Mouse (Mus musculus) heart, adult 11 months (tissue): Measurements from ENCODE around the gene Chac1.

Experiments
- DNase-seq: peaks from one replicate; pipeline ENCODE4 v3.0.0; 2022

Gene Chac1

GRCm38 (mm10) chr2:119327942-119328526 is 23.0 kb upstream of the Chac1 start:
- peak; percentile 91 for DNase-seq

- DNase-seq: peak; percentile 92
Observed at GRCm38 (mm10) chr2:119328546-119328945, 22.5 kb upstream of the Chac1 start.

DNA sequence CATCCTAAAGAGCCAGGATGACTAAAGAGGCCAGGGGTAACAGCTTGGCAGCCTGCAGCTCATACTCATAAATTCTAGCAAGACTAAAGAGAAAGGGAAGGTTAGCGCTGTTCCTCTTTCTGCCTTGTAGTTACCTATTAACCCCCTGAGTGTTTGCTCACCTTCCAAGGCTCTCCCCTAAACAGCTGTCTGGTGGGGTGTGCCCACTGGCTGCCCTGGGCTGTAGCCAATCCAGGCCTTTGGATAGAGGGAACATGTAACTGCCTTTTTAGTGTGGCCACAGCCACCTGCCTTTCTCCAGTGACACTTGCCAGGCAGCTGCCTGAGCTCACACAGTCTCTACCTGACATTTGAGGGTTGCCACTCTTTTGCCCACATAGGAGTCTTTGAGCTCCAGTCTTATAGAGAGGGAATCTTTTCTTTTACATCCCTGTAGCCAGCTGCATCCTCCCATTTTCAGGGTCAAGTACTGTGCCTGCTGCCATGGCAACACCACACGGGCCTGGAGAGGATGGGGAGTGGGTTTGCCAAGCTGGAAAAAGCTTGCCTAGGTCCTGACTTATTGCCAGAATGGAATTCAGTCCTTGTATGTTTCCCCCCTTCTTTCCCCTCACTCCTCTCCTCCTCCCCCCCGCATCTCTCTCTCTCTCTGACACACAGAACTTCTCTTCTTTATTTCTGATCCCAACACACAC is 21.8 kb upstream of the Chac1 start:
- peak; percentile 86 for DNase-seq

GRCm38 (mm10) chr2:119330795-119331194 is 20.2 kb upstream of the Chac1 start:
- DNase-seq: peak; percentile 87

DNA sequence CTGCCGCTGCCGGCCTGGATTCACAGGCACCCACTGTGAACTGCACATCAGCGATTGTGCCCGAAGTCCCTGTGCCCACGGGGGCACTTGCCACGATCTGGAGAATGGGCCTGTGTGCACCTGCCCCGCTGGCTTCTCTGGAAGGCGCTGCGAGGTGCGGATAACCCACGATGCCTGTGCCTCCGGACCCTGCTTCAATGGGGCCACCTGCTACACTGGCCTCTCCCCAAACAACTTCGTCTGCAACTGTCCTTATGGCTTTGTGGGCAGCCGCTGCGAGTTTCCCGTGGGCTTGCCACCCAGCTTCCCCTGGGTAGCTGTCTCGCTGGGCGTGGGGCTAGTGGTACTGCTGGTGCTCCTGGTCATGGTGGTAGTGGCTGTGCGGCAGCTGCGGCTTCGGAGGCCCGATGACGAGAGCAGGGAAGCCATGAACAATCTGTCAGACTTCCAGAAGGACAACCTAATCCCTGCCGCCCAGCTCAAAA is 18.8 kb upstream of the Chac1 start:
- peak; percentile 90 for DNase-seq

- DNase-seq: peak; percentile 83
Observed at GRCm38 (mm10) chr2:119334135-119334534, 16.9 kb upstream of the Chac1 start.

DNA sequence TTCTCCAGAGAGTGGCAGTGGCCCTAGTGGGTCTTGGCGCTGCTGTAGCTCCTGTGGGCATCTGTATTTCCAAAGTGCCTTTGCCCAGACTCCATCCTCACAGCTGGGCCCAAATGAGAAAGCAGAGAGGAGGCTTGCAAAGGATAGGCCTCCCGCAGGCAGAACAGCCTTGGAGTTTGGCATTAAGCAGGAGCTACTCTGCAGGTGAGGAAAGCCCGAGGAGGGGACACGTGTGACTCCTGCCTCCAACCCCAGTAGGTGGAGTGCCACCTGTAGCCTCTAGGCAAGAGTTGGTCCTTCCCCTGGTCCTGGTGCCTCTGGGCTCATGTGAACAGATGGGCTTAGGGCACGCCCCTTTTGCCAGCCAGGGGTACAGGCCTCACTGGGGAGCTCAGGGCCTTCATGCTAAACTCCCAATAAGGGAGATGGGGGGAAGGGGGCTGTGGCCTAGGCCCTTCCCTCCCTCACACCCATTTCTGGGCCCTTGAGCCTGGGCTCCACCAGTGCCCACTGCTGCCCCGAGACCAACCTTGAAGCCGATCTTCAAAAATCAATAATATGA is 16.0 kb upstream of the Chac1 start:
- DNase-seq: peak; percentile 94

GRCm38 (mm10) chr2:119335535-119335934 is 15.5 kb upstream of the Chac1 start:
- no peak for DNase-seq

GRCm38 (mm10) chr2:119336002-119336401 is 15.0 kb upstream of the Chac1 start:
- peak; percentile 91 for DNase-seq

GRCm38 (mm10) chr2:119336470-119336869 is 14.6 kb upstream of the Chac1 start:
- DNase-seq: peak; percentile 99

DNA sequence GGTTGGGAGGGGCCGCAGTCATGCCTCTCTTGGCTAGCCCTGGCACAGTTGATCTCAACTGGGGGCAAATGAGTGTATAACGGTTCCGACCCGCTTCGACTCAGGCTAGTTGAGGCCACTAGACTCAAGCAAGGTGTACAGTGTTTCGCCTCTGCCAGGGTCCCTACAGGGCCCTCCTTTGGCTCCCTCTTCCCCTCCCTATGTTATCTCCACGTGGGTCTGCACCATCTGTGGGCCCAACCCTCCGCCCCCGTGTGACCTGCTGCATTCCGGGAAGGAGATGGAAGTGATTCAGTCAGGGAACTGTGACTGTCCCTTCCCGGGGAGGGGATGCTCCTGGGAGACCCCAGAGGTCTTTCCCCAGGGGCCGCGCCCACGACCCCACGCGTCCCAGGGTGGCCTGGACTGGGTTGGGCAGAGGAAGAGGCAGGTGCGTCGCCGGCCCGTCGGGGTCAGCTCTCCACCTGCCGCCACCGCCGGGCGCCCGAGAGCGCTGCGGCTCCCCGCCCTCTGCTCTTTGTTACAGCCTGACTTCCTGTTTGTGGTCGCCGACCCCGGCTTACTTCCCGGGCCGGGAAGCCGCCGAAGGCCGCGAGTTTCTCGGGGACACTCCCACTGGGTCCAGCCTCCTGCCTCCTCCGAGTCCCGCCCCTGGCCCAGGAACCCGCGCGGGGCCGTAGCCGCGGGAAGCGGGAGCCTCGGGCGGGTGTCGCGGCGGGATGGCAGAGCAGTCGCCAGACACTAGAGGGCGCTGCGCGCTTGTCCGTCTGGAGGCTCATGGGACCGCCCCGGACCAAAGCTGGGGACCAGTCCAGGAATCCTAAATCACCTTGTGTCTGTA is 13.4 kb upstream of the Chac1 start:
- DNase-seq: peak; percentile 99

- DNase-seq: peak; percentile 95
Observed at GRCm38 (mm10) chr2:119344537-119345138, 6.4 kb upstream of the Chac1 start.

- DNase-seq: peak; percentile 87
Observed at GRCm38 (mm10) chr2:119353707-119354106, 2.7 kb downstream of the Chac1 start.

- DNase-seq: peak; percentile 99
Observed at GRCm38 (mm10) chr2:119355089-119355488, 4.1 kb downstream of the Chac1 start.

GRCm38 (mm10) chr2:119355651-119356050 is 4.6 kb downstream of the Chac1 start:
- peak; percentile 99 for DNase-seq

GRCm38 (mm10) chr2:119356310-119356709 is 5.3 kb downstream of the Chac1 start:
- DNase-seq: no peak

DNA sequence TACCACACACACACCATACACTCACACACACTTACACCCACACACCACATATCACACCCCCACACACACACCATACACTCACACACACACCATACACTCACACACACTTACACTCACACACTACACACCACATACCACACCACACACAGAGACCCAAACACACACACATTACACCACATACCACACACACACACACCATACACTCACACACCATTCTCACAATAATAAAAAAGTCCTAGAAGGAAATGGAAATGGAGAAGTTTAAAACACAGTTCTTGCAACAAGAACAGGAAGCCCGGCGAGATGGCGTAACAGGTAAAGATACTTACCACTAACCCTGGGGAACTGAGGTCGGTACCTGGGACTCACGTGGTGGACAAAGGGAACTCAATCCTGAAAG is 5.8 kb downstream of the Chac1 start:
- no peak for DNase-seq

DNA sequence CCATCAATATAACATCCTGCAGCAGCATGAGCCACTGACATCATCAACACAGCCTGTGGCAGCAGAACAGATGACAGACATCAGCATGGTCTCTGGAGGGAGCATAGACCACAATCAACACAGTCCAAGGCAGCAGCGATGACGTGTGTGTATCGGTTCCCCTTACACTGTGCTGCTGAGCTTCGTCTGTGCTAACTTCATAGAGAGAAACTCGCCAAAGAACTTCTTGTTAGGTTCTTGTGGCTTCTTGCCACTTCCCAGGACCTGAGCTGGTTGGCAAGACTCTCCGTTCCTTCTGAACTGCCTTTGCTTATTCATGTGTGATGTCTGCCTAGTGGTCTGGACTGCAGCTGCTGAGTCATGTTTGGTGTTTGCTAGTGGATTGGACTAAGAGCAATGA is 7.2 kb downstream of the Chac1 start:
- no peak for DNase-seq

GRCm38 (mm10) chr2:119359721-119360291 is 8.8 kb downstream of the Chac1 start:
- no peak for DNase-seq

DNA sequence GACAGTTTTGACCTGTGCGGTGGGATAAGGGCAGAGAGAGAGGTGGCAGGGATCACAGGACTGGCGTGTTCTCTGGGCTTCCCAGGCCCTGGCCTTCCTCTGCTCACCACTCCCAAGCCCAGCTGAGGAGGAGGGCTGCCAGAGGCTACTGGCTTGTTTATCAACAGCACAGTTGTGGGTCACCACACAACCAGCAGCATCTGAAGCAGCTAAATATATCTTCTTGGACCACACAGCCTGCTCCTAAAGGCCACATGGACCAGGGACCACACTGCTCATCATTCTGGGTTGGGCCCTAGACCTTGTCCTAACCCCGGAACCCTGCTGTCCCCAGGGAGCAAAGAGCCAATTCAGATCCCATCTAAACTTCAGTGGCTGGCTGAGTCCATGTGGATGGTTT is 13.9 kb downstream of the Chac1 start:
- peak; percentile 96 for DNase-seq

GRCm38 (mm10) chr2:119367346-119367745 is 16.3 kb downstream of the Chac1 start:
- DNase-seq: no peak

DNA sequence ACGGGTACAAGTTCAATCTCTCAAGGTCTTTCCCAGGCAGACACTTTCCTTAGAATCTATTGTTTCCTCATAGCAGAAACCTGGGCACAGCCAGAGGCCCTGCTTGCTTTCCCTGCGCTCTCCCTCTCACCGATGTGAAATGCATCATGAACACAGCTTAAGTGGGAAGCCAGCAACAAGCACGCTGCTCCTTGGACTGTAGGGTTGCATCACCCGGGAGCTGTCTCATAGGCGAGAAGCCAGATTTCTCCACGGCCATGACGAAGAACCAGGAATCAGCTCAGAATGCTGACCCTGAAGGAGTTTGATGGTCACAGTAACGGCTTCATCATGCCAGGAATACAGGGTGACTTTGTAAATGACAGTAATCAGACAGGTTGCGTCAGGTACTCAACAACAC is 19.1 kb downstream of the Chac1 start:
- no peak for DNase-seq

- DNase-seq: peak; percentile 91
Observed at GRCm38 (mm10) chr2:119377286-119377685, 26.3 kb downstream of the Chac1 start.
